Mouse (Mus musculus): ENCODE measurements around the gene Lhx3.

DNA sequence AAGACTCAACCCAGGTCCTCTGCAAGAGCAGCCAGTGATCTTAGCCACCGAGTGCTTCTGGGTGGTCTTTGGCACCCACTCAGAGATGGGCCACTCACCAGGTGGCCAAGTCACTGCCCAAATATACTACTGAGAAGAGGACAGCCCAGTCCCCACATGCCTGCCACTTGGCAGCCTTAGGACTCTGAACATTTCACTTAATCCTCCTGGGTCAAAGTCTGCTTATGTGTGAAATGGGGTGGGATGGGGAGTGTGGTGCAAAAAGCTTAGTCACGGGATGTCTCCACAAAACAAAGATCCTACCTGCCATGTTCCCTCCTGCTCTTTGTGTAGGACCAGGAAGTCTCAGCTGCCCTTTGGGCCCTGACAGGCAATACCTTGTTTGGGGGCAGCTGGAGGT lies 35.9 kb downstream of the Lhx3 start:
- no peak for TF ChIP-seq EP300 (IDR thresholded peaks at IDR 0.05; ENCODE audit: low read depth)
- TF ChIP-seq CTCF (IDR thresholded peaks at IDR 0.05; ENCODE audit: low read depth) = no peak
